Mouse (Mus musculus): ENCODE measurements around the gene Gm11733. TPM values are rescaled to one million over a fixed set of nuclear protein-coding genes. Genes with fewer than 3 reads are reported as not detected.

Gene Gm11733
- polyA plus RNA-seq, 1 experiment: not detected

DNA sequence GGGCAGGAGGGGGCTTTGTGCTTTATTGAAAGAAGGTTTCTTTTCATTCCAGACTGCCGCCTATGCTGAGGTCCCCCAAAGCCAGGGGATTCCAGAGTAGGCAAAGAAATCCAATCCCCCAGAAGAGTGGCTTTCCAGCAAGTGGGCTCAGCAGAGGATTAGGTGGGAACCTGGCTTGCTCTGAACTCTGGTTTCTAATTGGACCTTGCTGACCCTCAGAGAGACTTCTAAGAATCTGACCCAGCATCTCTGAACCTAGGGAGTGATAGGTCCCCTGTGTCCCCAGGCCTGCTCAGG is 8.0 kb downstream of the Gm11733 start:
- DNase-seq (ENCODE audit: low read depth in 1 of 2, low spot score in 2 of 2): no peak
- H3K36me3 ChIP-seq (ENCODE audit: control insufficient read depth, insufficient read depth, low read length): no peaks in the 10 kb centered on the region
- H3K4me1 ChIP-seq (ENCODE audit: control insufficient read depth, insufficient read depth, insufficient read length): no peaks in the 10 kb centered on the region
- no peaks in the 10 kb centered on the region for H3K27me3 ChIP-seq (ENCODE audit: control insufficient read depth, insufficient read depth, low read length)
- WGBS: 76% methylated on average over 1 of the region's 1 CpGs
- no peak overlapping the region for H3K27ac ChIP-seq (ENCODE audit: insufficient read depth, low read length)
- no peak for TF ChIP-seq CTCF (IDR thresholded peaks at IDR 0.05; ENCODE audit: extremely low read depth, insufficient read depth, insufficient read length, insufficient replicate concordance)
- no peak for TF ChIP-seq POLR2A (IDR thresholded peaks at IDR 0.05; ENCODE audit: low read depth, low read length)
- no peak overlapping the region for H3K4me3 ChIP-seq (ENCODE audit: extremely low read depth, insufficient read depth, insufficient read length)

DNA sequence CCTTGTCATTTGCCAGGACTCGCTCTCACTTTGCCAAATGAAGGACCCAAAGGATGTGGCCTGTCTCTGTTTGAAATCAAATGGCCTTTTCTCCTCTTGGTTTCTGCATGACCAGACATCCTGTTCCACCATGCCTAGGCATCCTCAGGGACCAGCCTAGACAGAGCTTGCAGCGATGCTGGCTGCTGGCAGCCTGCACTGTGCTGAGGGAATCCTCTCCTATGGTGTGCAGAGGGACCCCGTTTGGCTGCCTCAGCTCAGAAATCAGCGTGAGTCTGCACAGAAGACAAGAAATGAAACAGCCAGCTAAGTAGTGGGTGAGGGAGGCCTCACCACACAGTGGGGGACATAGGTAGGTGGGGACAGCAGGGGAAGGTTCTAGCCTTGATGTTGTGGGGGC is 12.6 kb downstream of the Gm11733 start:
- no peak for TF ChIP-seq POLR2A (IDR thresholded peaks at IDR 0.05; ENCODE audit: low read depth, low read length)
- Histone ChIP-seq H3K4me1 (ENCODE audit: control insufficient read depth, insufficient read depth, insufficient read length) (no peaks in the 10 kb centered on the region), H3K27ac (ENCODE audit: insufficient read depth, low read length) (no peak overlapping the region), H3K27me3 (ENCODE audit: control insufficient read depth, insufficient read depth, low read length) (no peaks in the 10 kb centered on the region), H3K36me3 (ENCODE audit: control insufficient read depth, insufficient read depth, low read length) (no peaks in the 10 kb centered on the region), H3K4me3 (ENCODE audit: extremely low read depth, insufficient read depth, insufficient read length) (no peak overlapping the region)
- WGBS: 57% methylated on average over 4 of the region's 4 CpGs
- no peak for DNase-seq (ENCODE audit: low read depth in 1 of 2, low spot score in 2 of 2)

DNA sequence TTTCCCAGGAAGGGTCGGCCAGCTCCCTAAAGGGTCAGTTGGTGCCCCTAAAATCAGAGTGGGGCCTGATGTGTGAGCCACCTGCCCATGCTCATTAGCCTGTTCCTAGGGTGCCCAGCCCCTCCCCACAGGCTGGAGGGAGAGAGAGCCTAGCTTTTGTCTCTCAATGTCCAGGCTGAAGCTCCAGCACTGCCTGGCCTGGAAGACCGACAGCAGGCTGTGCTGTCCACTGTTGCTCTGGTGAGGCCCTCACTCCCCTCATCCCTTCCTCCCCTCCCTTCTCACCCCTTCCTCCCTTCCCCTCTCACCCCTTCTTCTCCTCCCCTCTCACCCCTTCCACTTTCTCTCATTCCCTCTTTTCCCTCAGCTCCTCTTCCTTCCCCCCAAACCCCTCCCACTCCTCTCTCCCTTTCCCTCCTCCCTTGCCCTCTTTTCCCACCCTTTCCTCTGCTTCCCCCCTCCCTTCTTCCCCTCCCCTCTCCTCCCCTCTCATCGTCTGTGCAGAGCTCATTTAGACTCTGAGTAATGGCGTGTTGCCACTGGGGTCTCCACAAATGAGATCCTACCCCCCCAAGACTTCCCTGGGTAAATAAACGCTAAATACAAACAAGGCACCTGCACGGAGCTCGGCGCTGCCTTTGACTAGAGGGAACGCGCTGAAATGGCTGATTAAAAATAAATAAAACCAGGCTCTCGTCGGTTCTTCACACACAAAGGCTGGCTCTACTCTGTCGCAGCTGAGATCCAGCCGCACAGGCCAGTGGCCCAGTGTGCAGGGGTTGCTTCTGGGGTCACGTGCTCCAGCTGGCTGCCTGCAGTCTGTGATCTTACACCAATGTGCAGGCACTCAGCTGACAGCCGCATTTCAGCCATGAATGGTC is 13.3 kb downstream of the Gm11733 start:
- no peaks in the 10 kb centered on the region for H3K4me1 ChIP-seq (ENCODE audit: control insufficient read depth, insufficient read depth, insufficient read length)
- no peak for DNase-seq (ENCODE audit: low read depth in 1 of 2, low spot score in 2 of 2)
- TF ChIP-seq POLR2A (IDR thresholded peaks at IDR 0.05; ENCODE audit: low read depth, low read length) (no peak), CTCF (IDR thresholded peaks at IDR 0.05; ENCODE audit: extremely low read depth, insufficient read depth, insufficient read length, insufficient replicate concordance) (no peak)
- H3K27ac ChIP-seq (ENCODE audit: insufficient read depth, low read length): no peak overlapping the region
- WGBS: 60% methylated on average over 16 of the region's 16 CpGs
- H3K27me3 ChIP-seq (ENCODE audit: control insufficient read depth, insufficient read depth, low read length): no peaks in the 10 kb centered on the region
- no peaks in the 10 kb centered on the region for H3K36me3 ChIP-seq (ENCODE audit: control insufficient read depth, insufficient read depth, low read length)
- H3K4me3 ChIP-seq (ENCODE audit: extremely low read depth, insufficient read depth, insufficient read length): no peak overlapping the region

- TF ChIP-seq CTCF (IDR thresholded peaks at IDR 0.05; ENCODE audit: extremely low read depth, insufficient read depth, insufficient read length, insufficient replicate concordance) (no peak), POLR2A (IDR thresholded peaks at IDR 0.05; ENCODE audit: low read depth, low read length) (no peak)
Measured at GRCm38 (mm10) chr11:117498137-117498511, 14.0 kb downstream of the Gm11733 start.

DNA sequence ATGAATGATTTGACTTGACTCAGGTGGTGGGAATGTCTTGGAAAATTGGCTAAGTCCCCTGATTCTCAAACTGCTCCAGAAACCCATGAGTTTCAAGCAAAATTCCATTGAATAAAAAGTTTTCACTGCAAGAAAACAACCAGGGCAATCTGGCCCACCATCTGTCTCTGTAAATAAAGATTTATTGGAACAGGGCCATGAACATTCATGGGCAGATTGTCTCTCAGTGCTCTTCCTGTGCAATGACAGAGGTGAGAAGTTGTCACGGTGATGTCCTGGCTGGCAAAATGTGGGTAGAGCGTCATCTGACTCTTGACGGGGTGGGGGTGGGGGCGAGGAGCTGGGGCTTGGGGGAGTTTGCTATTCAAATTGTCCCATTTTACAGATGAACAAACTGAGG is 24.8 kb downstream of the Gm11733 start:
- H3K27me3 ChIP-seq (ENCODE audit: control insufficient read depth, insufficient read depth, low read length): no peaks in the 10 kb centered on the region
- no peak for DNase-seq (ENCODE audit: low read depth in 1 of 2, low spot score in 2 of 2)
- no peak overlapping the region for H3K4me3 ChIP-seq (ENCODE audit: extremely low read depth, insufficient read depth, insufficient read length)
- no peaks in the 10 kb centered on the region for H3K36me3 ChIP-seq (ENCODE audit: control insufficient read depth, insufficient read depth, low read length)
- 92% methylated on average over 4 of the region's 4 CpGs for WGBS
- H3K4me1 ChIP-seq (ENCODE audit: control insufficient read depth, insufficient read depth, insufficient read length): no peaks in the 10 kb centered on the region
- no peak for TF ChIP-seq POLR2A (IDR thresholded peaks at IDR 0.05; ENCODE audit: low read depth, low read length)
- no peak for TF ChIP-seq CTCF (IDR thresholded peaks at IDR 0.05; ENCODE audit: extremely low read depth, insufficient read depth, insufficient read length, insufficient replicate concordance)
- no peak overlapping the region for H3K27ac ChIP-seq (ENCODE audit: insufficient read depth, low read length)

More at GRCm38 (mm10) chr11:117498137-117498511, 14.0 kb downstream of the Gm11733 start:
- no peak overlapping the region for H3K27ac ChIP-seq (ENCODE audit: insufficient read depth, low read length)
- DNase-seq (ENCODE audit: low read depth in 1 of 2, low spot score in 2 of 2): no peak
- no peaks in the 10 kb centered on the region for H3K4me1 ChIP-seq (ENCODE audit: control insufficient read depth, insufficient read depth, insufficient read length)
- no peak overlapping the region for H3K4me3 ChIP-seq (ENCODE audit: extremely low read depth, insufficient read depth, insufficient read length)
- no peaks in the 10 kb centered on the region for H3K36me3 ChIP-seq (ENCODE audit: control insufficient read depth, insufficient read depth, low read length)
- 89% methylated on average over 1 of the region's 1 CpGs for WGBS
- no peaks in the 10 kb centered on the region for H3K27me3 ChIP-seq (ENCODE audit: control insufficient read depth, insufficient read depth, low read length)

DNA sequence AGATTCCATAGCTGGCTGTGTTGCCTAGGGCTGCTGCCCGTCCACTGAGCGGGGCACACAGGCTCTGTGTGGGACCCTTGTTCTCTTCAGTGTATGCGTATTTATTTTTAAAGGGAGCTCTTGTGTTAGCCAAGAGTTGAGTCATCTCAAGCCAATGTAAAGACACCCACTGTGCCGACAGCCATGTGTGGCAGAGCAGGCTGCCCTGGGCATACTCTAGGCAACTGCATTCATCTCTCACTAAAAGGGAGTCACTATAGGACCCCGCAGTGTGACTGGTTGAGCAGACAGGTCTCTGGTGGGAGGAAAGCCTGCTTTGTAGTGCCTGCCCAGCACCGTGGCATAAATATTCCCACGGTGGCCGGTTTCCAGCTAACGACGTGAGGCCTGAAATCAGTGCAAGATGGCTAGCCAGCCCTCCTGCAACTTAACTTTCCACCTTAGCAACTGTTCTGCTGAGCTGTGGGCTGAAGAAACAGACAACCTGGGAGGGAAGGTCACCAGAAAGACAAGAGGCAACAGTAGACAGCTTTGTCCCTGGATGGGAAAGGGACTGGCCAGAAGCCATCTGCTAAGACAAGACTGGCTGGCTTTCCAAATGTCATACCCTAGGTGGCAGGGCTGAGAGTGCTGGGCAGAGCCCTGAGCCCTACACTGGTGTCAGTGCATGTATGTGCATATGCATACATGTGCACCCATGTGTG is 31.7 kb downstream of the Gm11733 start:
- 88% methylated on average over 10 of the region's 10 CpGs for WGBS
- no peak for DNase-seq (ENCODE audit: low read depth in 1 of 2, low spot score in 2 of 2)
- no peak for TF ChIP-seq POLR2A (IDR thresholded peaks at IDR 0.05; ENCODE audit: low read depth, low read length)
- no peak for TF ChIP-seq CTCF (IDR thresholded peaks at IDR 0.05; ENCODE audit: extremely low read depth, insufficient read depth, insufficient read length, insufficient replicate concordance)
- Histone ChIP-seq H3K27ac (ENCODE audit: insufficient read depth, low read length) (no peak overlapping the region), H3K36me3 (ENCODE audit: control insufficient read depth, insufficient read depth, low read length) (no peaks in the 10 kb centered on the region), H3K4me1 (ENCODE audit: control insufficient read depth, insufficient read depth, insufficient read length) (no peaks in the 10 kb centered on the region), H3K27me3 (ENCODE audit: control insufficient read depth, insufficient read depth, low read length) (no peaks in the 10 kb centered on the region), H3K4me3 (ENCODE audit: extremely low read depth, insufficient read depth, insufficient read length) (no peak overlapping the region)

DNA sequence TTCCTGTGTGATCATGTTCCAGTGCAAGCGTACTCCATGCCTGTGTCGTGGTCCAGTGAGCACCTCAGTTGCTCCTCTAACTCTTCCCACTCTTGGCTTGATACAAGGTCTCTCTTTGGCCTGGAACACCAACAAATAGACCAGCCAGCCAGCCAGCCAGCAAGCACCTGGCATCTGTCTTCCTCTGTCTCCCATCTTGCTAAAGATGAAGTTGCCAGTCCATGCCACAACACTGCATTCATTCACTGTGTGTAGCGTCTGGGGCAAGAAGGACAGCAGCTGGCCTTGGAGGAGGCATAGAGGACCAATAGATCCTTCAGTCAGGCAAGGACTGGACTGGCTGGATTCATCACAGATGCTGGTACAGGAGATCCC is 32.2 kb downstream of the Gm11733 start:
- TF ChIP-seq POLR2A (IDR thresholded peaks at IDR 0.05; ENCODE audit: low read depth, low read length) (no peak), CTCF (IDR thresholded peaks at IDR 0.05; ENCODE audit: extremely low read depth, insufficient read depth, insufficient read length, insufficient replicate concordance) (no peak)
- WGBS: 86% methylated on average over 3 of the region's 3 CpGs
- Histone ChIP-seq H3K4me1 (ENCODE audit: control insufficient read depth, insufficient read depth, insufficient read length) (no peaks in the 10 kb centered on the region), H3K4me3 (ENCODE audit: extremely low read depth, insufficient read depth, insufficient read length) (no peak overlapping the region), H3K27me3 (ENCODE audit: control insufficient read depth, insufficient read depth, low read length) (no peaks in the 10 kb centered on the region), H3K27ac (ENCODE audit: insufficient read depth, low read length) (no peak overlapping the region), H3K36me3 (ENCODE audit: control insufficient read depth, insufficient read depth, low read length) (no peaks in the 10 kb centered on the region)
- DNase-seq (ENCODE audit: low read depth in 1 of 2, low spot score in 2 of 2): no peak

Measured in spleen, adult 2 months (tissue).